Mouse (Mus musculus) mature B cell (primary cell): ENCODE data around the gene Nfs1.
"Not testable (repeated sequence)": the region's sequence is repeated elsewhere in the genome, so short reads cannot be mapped to it uniquely, and the experiment has no call there.

Source experiments
- in situ Hi-C: fragments of 300-500 bp; cut with MboI; formaldehyde crosslinking; loops from 2 replicates; pipeline ENCODE4 v1.14.3; 2019

Nfs1 gene

GRCm38 (mm10) chr2:156143367-156143766 lies 619 bp downstream of the Nfs1 start:
- in situ Hi-C loops: no loop called here

DNA sequence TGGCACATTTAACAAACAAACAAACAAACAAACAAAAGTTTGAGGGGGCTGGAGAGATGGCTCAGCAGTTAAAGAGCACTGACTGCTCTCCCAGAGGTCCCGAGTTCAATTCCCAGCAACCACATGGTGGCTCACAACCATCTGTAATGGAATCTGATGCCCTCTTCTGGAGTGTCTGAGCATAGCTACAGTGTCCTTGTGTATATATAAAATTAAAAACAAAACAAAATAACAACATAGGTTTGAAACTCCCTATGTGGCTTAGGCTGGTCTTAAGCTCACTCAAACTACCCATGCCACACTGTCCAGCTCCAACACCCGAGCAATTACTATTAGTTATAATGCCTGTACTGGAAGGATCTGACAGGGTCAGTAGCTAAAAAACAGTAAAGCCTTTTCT lies 1.2 kb downstream of the Nfs1 start:
- in situ Hi-C loops: no loop called here

DNA sequence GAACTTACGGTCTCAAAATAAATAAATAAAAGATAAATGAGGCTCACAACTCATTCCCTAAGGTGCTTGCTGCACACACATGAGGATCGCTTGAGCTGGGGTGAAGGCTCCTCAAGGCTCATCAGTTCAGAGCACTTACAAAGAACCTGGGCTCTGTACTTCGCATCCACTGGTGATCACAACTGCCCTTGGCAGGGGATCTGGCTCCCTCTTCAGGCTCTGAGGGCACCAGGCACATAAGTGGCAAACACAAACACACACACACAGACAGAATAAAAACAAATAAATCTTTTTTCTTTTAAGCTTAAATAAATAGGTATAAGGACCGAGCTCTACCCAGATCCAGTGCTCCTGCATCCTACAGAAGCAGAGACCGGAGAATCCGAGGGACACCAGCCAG lies 8.3 kb downstream of the Nfs1 start:
- in situ Hi-C loops: no loop called here

GRCm38 (mm10) chr2:156134161-156134560 lies 9.8 kb downstream of the Nfs1 start:
- in situ Hi-C loops: no loop called here

DNA sequence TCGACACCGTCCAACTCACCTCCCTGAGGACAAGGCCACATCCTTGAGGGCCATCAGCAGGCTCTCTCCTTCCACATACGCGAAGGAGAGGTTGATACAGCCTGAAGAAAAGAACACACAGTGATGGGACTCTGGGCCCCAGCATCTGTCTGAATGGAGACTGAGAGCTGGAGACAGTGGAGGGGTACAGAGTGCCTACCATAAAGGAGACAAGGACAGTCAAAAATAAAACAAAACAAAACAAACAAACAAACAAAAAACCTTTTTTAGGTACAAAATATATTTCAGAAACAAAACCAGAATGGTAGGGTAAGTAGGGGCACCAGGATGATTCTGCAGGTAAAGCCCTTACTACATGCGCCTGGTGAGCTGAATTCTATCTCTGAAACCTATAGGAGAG lies 17.0 kb downstream of the Nfs1 start, which contains the start of gene Gm28036:
Gene Gm28036, minus strand, starts transcription at position 101 of the 400 bp plus-strand sequence.
- in situ Hi-C loops: no loop called here

DNA sequence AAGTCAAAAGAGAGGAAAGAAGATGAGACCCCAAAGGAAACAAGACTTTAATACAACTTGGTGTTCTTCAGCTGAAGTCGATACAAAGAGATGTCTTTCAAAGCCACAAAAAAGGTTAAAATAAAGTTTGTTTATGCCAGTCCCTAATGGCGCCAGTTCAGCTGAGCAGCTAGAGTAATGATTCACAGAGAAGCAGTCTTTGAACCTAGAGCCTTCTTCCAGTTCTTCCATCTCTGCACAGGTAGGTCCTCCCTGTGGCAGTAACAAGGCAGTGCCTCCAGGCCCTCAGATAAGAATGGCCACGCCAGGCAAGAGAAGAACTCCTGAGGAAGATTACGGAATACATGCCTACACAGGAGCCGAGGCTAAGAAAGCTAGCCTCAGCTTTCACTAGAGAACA lies 20.3 kb downstream of the Nfs1 start:
- in situ Hi-C loops: no loop called here

DNA sequence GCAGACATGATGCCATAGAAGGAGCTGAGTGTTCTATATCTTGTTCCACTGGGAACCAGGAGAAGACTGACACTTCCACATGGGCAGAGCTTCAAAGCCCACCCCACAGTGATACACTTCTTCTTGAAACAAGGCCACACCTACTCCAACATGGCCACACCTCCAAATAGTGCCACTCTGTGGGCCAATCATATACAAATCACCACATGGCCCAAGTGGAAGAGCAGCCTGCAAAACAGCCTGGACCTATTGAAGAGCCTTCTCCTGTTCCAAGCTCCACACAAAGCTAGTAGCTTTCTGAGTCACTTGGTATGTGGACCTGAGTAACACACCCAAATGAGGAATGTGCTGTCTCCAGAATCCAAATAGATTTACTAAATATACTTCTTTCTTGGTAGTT lies 24.4 kb downstream of the Nfs1 start:
- in situ Hi-C loops: no loop called here

GRCm38 (mm10) chr2:156112080-156112423 lies 31.9 kb downstream of the Nfs1 start:
- in situ Hi-C loops: not testable (repeated sequence)

DNA sequence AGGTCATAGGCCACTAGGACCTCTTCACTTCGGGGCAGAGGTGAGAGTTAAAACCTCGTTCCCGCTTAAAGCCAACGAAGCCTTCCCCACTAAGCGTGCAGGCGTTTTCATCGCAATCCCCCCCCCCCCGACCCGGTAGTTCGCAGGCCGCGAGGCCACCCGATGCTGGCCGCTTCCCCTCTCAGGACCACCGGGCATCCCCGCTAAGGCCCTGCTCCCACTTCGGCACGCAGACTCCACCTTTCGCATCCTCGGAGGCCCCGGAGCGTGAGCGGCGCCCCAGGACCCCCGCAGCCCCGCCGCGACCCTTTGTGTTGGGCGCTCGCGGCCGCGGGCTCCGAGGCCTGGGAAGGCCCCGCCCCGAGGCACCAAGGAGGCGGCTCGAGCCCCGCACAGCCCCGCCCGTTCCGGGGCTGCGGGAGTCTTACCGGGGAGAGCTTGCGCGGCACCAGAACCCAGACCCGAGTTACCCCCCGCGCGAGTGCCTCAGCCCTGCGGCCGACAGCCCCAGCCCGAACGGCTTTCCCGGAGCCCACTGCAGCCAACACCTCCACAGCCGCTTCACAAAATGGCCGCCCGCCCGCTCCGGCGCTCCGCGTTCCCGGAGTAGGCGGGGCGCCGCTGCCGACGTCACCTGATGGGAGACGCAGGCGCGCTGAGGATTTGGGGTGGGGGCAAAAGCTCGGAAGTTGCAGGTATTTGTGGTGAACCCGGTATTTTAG lies 32.5 kb downstream of the Nfs1 start, which contains the start of the genes Cpne1 and Rbm12:
Gene Cpne1, minus strand, starts transcription at position 608 of the 722 bp plus-strand sequence.
Gene Rbm12, minus strand, starts transcription at position 621 of the 722 bp plus-strand sequence.
- in situ Hi-C loops: no loop called here

GRCm38 (mm10) chr2:156110627-156111357 lies 33.2 kb downstream of the Nfs1 start:
- in situ Hi-C loops: no loop called here

DNA sequence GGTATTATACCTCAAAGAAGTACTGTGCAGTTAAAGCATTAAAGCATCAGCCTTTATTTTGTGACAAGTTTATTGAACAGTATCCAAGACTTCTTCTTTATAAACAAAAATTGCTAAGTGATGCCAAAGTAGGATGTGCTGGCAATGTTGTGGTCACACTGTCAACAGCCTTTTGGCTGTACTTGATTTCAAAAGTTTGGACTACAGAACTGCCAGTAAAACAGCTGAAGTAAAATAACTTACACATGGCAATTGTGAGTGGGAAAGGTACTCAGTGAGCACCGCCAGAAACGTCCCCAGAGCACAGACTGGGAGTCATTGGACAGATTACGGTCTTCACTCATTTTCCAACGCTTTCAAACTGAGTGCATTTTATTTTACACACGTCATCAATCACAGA lies 52.1 kb downstream of the Nfs1 start:
- in situ Hi-C loops: no loop called here

DNA sequence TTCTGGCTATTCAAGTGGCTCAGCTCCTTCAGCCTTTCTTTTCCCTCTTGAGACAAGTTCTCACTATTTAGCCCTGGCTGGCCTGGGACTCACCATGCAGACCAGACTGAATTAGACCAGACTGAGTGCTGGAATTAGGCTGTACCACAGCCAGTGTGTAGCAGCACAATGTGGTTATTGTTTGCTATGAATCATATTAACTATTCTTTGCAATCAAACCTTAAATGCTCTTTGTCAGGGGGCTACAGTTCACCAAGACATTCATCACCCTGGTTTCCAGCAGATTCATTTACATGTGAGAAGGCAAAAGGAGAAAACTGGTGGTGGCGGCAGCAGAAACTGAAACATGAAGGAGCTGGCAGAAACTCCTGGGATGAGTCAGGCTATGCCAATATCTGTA lies 54.2 kb downstream of the Nfs1 start:
- in situ Hi-C loops: no loop called here

GRCm38 (mm10) chr2:156087391-156088110 lies 56.4 kb downstream of the Nfs1 start:
- in situ Hi-C loops: no loop called here

- in situ Hi-C loops: no loop called here
Observed at GRCm38 (mm10) chr2:156084541-156084940, 59.4 kb downstream of the Nfs1 start.

DNA sequence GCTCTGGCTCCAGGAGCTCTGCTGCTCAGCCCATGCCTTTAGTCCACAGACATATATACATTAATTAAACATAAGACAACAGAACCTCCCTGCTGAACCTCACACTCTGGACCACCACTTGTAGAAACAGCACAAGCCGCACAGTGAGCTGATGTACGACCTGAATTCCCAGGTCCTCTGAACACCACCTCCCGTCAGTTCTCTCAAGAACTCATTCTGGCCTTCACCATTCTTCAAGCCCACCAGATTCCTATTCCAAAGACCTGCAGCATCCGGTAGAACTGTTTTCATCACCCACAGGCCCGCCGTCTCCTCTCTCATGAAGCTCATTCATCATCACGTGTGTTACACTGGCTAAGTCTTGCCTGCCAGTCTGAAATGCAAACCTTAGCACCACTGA lies 63.6 kb downstream of the Nfs1 start:
- in situ Hi-C loops: no loop called here

DNA sequence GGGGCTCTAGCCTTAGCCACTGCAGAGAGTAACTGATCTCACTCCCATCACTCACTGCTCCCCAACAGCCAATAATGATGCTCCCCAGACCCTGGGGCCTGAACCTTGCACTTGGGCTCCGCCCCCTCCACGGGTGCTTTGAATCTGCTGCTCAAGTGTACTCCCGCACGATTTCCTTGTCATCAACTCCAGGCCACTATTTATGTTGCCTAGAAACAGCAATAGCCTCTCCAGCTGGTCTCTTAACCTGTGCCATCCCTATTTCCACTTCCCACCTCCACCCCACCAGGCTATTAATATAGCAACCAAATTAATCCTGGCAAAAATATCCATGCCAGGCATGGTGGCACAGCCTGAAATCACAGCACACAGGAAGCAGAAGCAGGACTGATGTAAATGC lies 64.3 kb downstream of the Nfs1 start:
- in situ Hi-C loops: no loop called here

- in situ Hi-C loops: no loop called here
Observed at GRCm38 (mm10) chr2:156079183-156079560, 64.8 kb downstream of the Nfs1 start.

DNA sequence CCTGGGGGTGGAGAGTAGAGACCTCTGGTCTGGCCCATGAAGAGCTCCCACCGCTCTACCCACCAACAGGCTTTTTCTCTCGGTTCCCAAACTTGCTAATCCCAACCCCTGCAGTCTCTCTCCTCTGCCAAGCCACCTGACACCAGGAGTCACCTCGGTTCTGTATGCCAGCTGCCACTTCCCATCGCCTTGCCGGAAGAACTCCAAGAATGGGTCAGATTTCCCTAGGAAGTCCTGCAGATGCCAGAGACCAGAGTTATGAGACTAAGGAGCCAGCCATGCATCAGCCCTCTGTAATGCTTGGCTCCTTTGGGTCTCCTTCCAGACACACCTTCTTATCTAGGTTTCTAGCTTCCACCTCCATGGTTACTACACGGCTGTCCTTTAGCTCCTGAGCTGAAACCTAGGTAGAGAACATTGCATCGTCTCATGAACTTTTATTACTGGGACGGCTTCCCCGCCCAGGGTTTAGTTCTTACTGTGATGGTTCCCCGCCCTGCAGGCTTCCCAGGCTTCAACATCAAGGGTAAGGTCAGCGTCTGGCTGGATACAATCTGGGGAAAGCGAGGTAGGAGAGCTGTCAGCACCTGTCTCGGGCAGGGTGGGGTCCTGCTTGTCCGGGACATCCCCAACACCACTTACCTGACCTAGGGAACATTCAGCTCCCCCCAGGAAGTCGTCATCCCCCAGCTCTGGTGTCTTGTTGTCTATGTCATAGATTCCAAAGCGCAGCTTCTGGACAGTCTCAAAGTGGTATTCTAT lies 65.4 kb downstream of the Nfs1 start:
- in situ Hi-C loops: no loop called here

DNA sequence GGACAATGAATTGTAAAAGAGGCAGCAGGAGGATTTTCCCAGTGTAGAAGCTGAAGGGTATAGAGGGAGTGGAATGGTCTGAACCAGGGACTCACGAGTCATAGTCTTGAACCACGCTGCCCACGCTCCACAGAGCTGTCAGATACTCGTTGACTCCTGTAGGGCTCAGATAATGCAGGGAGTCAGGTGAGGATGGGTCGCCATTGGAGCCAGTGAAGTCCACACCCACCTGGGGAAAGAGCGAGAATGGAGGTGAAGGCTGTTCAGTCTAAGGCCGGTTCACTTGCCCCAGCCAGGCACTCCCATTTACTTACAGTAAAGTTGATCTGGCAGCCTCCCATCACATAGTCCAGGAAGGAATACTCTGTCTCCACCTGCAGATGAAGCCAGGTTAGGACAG lies 66.5 kb downstream of the Nfs1 start:
- in situ Hi-C loops: no loop called here

DNA sequence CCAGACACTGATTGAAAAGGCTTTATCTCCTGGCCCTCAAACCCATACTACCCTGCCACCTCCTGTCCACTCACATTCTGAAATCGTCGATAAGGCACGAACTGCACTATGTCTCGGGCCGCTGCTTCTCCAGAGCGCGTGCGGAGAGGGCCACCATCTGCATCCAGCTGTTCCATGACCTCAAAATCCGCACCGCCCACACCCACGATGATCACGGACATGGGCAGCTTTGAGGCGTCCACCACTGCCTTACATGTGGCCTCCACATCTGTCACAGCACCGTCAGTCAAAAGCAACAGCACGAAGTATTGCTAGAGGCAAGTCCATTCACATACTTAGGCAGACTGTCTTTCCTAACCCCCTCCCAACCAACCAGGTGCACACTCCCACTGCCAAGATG lies 70.3 kb downstream of the Nfs1 start:
- in situ Hi-C loops: no loop called here
